Mouse (Mus musculus): ENCODE data around the gene Lrp10.
A peak's percentile ranks its signal among the peaks of the same experiment; 100 is the strongest.

DNA sequence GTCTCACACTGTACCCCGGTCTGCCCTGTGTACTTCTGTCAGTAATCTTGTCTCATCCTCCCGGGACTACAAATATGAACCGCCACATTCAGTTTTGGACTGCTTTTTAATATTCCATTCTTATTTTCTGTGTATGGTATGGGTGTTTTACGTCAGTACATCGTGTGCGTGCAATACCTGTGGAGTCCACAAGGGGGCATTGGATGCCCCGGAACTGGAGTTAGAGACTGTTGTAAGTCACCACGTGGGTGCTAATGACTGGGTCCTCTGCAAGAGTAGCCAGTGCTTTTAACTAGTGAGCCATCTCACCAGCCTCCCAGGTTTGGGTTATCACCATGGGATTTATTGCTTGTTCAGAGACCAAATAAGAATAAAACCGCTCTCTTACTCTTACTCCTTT lies 18.6 kb downstream of the Lrp10 start:
- peak; percentile 76 for TF ChIP-seq CTCF (IDR thresholded peaks at IDR 0.05; ENCODE audit: low read depth)
- no peak for TF ChIP-seq EP300 (optimal IDR thresholded peaks at IDR 0.05)
